Mouse (Mus musculus): ENCODE measurements around the gene Ccl8. TPM values are rescaled to one million over a fixed set of nuclear protein-coding genes. Genes with fewer than 3 reads are reported as not detected.

The Ccl8 gene
- total and polyA plus RNA-seq, 3 experiments = not detected

- no peak overlapping the region for H3K4me3 ChIP-seq (ENCODE audit: control insufficient read depth in 1 of 2, insufficient read depth in 1 of 2, low read depth in 2 of 2, low read length in 2 of 2)
- H3K79me2 ChIP-seq (ENCODE audit: control insufficient read depth, insufficient read depth, low read length, poor library complexity) = no peaks in the 10 kb centered on the region
- no peak overlapping the region for H3K27ac ChIP-seq (ENCODE audit: control insufficient read depth, low read depth, low read length)
- H3K36me3 ChIP-seq (ENCODE audit: control insufficient read depth in 1 of 2, insufficient read depth in 2 of 2, low read length in 2 of 2) = no peaks in the 10 kb centered on the region
- H3K27me3 ChIP-seq (ENCODE audit: control insufficient read depth in 1 of 2, insufficient read depth in 2 of 2, low read length in 2 of 2) = no peaks in the 10 kb centered on the region
- H3K4me1 ChIP-seq (ENCODE audit: control insufficient read depth in 1 of 2, insufficient read depth in 2 of 2, low read length in 2 of 2) = no peaks in the 10 kb centered on the region
- TF ChIP-seq MAFK (IDR thresholded peaks at IDR 0.05; ENCODE audit: borderline replicate concordance, low read depth, low read length) = no peak
- no peak for TF ChIP-seq ZMIZ1 (IDR thresholded peaks at IDR 0.05; ENCODE audit: low read depth, low read length)
- TF ChIP-seq RAD21 (IDR thresholded peaks at IDR 0.05; ENCODE audit: low read depth, low read length) = no peak
- no peaks in the 10 kb centered on the region for H3K9me3 ChIP-seq (replicated peaks; ENCODE audit: insufficient read depth, low read length)
- no peak for DNase-seq (ENCODE audit: low read depth, low spot score)
- H3K9ac ChIP-seq (ENCODE audit: control insufficient read depth, low read depth, low read length, poor library complexity, severe bottlenecking) = no peak overlapping the region
Measured at GRCm38 (mm10) chr11:82163285-82163684, 48.3 kb downstream of the Ccl8 start.

Other genes with a start within 250 kb of the Ccl8 start
- not detected in 2 replicates for gene Asic2, start 146.7 kb upstream of the Ccl8 start, total RNA-seq (2012; rRNA removed)
- not detected for gene Asic2, start 146.7 kb upstream of the Ccl8 start, polyA plus RNA-seq (2012; ENCODE audit: insufficient read depth in 1 of 2, insufficient read length in 2 of 2, low read depth in 1 of 2, low replicate concordance in 2 of 2, missing spikeins in 1 of 2)
- 0.15 and 0.20 TPM in 2 replicates for gene Ccl2, start 79.6 kb upstream of the Ccl8 start, total RNA-seq (2012; rRNA removed)
- not detected for gene Ccl2, start 79.6 kb upstream of the Ccl8 start, polyA plus RNA-seq (2012; ENCODE audit: insufficient read depth in 1 of 2, insufficient read length in 2 of 2, low read depth in 1 of 2, low replicate concordance in 2 of 2, missing spikeins in 1 of 2)
- not detected in 2 replicates for gene Gm17268, start 76.6 kb upstream of the Ccl8 start, total RNA-seq (2012; rRNA removed)
- not detected for gene Gm17268, start 76.6 kb upstream of the Ccl8 start, polyA plus RNA-seq (2012; ENCODE audit: insufficient read depth in 1 of 2, insufficient read length in 2 of 2, low read depth in 1 of 2, low replicate concordance in 2 of 2, missing spikeins in 1 of 2)
- gene Ccl7, start 69.5 kb upstream of the Ccl8 start, total RNA-seq (2012; rRNA removed) = not detected in 2 replicates
- not detected for gene Ccl7, start 69.5 kb upstream of the Ccl8 start, polyA plus RNA-seq (2012; ENCODE audit: insufficient read depth in 1 of 2, insufficient read length in 2 of 2, low read depth in 1 of 2, low replicate concordance in 2 of 2, missing spikeins in 1 of 2)
- not detected in 2 replicates for gene Ccl11, start 57.4 kb upstream of the Ccl8 start, total RNA-seq (2012; rRNA removed)
- not detected for gene Ccl11, start 57.4 kb upstream of the Ccl8 start, polyA plus RNA-seq (2012; ENCODE audit: insufficient read depth in 1 of 2, insufficient read length in 2 of 2, low read depth in 1 of 2, low replicate concordance in 2 of 2, missing spikeins in 1 of 2)
- gene Ccl12, start 13.3 kb upstream of the Ccl8 start, total RNA-seq (2012; rRNA removed) = not detected in 2 replicates
- not detected for gene Ccl12, start 13.3 kb upstream of the Ccl8 start, polyA plus RNA-seq (2012; ENCODE audit: insufficient read depth in 1 of 2, insufficient read length in 2 of 2, low read depth in 1 of 2, low replicate concordance in 2 of 2, missing spikeins in 1 of 2)
- not detected in 2 replicates for gene Ccl1, start 190.5 kb downstream of the Ccl8 start, total RNA-seq (2012; rRNA removed)
- not detected for gene Ccl1, start 190.5 kb downstream of the Ccl8 start, polyA plus RNA-seq (2012; ENCODE audit: insufficient read depth in 1 of 2, insufficient read length in 2 of 2, low read depth in 1 of 2, low replicate concordance in 2 of 2, missing spikeins in 1 of 2)

Data from MEL (cell line).